Mouse (Mus musculus) erythroblast, embryonic 14.5 days (primary cell): ENCODE data around the gene Gm42421. TPM values are rescaled to one million over a fixed set of nuclear protein-coding genes. Genes with fewer than 3 reads are reported as not detected.

Experiments
- H3K27me3 ChIP-seq: 2 replicates; pipeline ENCODE4 v1.6.1; 2012; ENCODE audit warnings: inconsistent platforms; ENCODE audit not compliant: control insufficient read depth
- H3K36me3 ChIP-seq: 2 replicates; pipeline ENCODE4 v1.6.1; 2012; ENCODE audit warnings: mild to moderate bottlenecking, inconsistent platforms; ENCODE audit not compliant: control insufficient read depth
- H3K4me1 ChIP-seq: 2 replicates; pipeline ENCODE4 v1.6.1; 2012; ENCODE audit warnings: inconsistent platforms; ENCODE audit not compliant: control insufficient read depth
- H3K4me3 ChIP-seq: replicated peaks from 2 replicates; pipeline ENCODE3; 2012; ENCODE audit warnings: moderate library complexity, mild to moderate bottlenecking, inconsistent platforms
- H3K9me3 ChIP-seq: 2 replicates; pipeline ENCODE4 v1.6.1; 2012; ENCODE audit warnings: low read length, inconsistent platforms, mixed read lengths; ENCODE audit not compliant: control insufficient read depth
- GATA1 ChIP-seq: IDR thresholded peaks from 2 replicates; pipeline ENCODE4 v1.6.1; 2012; ENCODE audit warnings: low read length, inconsistent platforms, mixed read lengths
- TAL1 ChIP-seq: IDR thresholded peaks from 3 replicates; pipeline ENCODE4 v1.6.1; 2012; ENCODE audit warnings: low read length, inconsistent platforms, mixed read lengths
- polyA plus RNA-seq: library from polyadenylated mRNA; stranded (reverse); fragments of >175 nt; gene quantifications from 2 replicates; pipeline ENCODE4 v1.2.3, GENCODE M21; 2012

The Gm42421 gene
- polyA plus RNA-seq, 1 experiment: not detected

- Histone ChIP-seq H3K4me3 (no peak overlapping the region), H3K4me1 (no peaks in the 10 kb centered on the region), H3K27me3 (peaks cover 5% of the 10 kb centered on the region), H3K36me3 (no peaks in the 10 kb centered on the region), H3K9me3 (peaks cover 6% of the 10 kb centered on the region)
- TF ChIP-seq GATA1: no peak
- no peak for TF ChIP-seq TAL1
Observed at GRCm38 (mm10) chr5:143959551-143959950, 31.6 kb downstream of the Gm42421 start.

- TF ChIP-seq TAL1 (no peak), GATA1 (no peak)
- Histone ChIP-seq H3K27me3 (peaks cover 8% of the 10 kb centered on the region), H3K36me3 (no peaks in the 10 kb centered on the region), H3K4me1 (no peaks in the 10 kb centered on the region), H3K4me3 (no peak overlapping the region), H3K9me3 (peaks cover 2% of the 10 kb centered on the region; the same call in 1 of the 2 replicates)
Observed at GRCm38 (mm10) chr5:143961176-143961575, 33.2 kb downstream of the Gm42421 start.

- no peak for TF ChIP-seq TAL1
- no peak for TF ChIP-seq GATA1
Observed at GRCm38 (mm10) chr5:143965586-143966345, 37.8 kb downstream of the Gm42421 start.

GRCm38 (mm10) chr5:143966671-143967070 is 38.7 kb downstream of the Gm42421 start:
- H3K4me3 ChIP-seq: no peak overlapping the region
- H3K27me3 ChIP-seq: peaks cover 5% of the 10 kb centered on the region
- H3K9me3 ChIP-seq: no peaks in the 10 kb centered on the region
- H3K36me3 ChIP-seq: no peaks in the 10 kb centered on the region
- no peaks in the 10 kb centered on the region; the same call in 1 of the 2 replicates for H3K4me1 ChIP-seq
- TF ChIP-seq TAL1 (no peak), GATA1 (no peak)

More at GRCm38 (mm10) chr5:143965586-143966345, 37.8 kb downstream of the Gm42421 start:
- Histone ChIP-seq H3K4me1 (no peaks in the 10 kb centered on the region), H3K27me3 (peaks cover 5% of the 10 kb centered on the region), H3K9me3 (no peaks in the 10 kb centered on the region), H3K4me3 (no peak overlapping the region), H3K36me3 (no peaks in the 10 kb centered on the region)

- H3K9me3 ChIP-seq: peaks cover 3% of the 10 kb centered on the region
- H3K27me3 ChIP-seq: no peaks in the 10 kb centered on the region
- no peak overlapping the region for H3K4me3 ChIP-seq
- H3K36me3 ChIP-seq: no peaks in the 10 kb centered on the region; the same call in 1 of the 2 replicates
- H3K4me1 ChIP-seq: peaks cover 57% of the 10 kb centered on the region
- TF ChIP-seq TAL1 (no peak), GATA1 (no peak)
Observed at GRCm38 (mm10) chr5:143972628-143973027, 44.7 kb downstream of the Gm42421 start.

- peak overlapping the region; percentile 31 for H3K4me3 ChIP-seq
- no peaks in the 10 kb centered on the region; the same call in 1 of the 2 replicates for H3K36me3 ChIP-seq
- H3K9me3 ChIP-seq: peaks cover 3% of the 10 kb centered on the region
- H3K4me1 ChIP-seq: peaks cover 73% of the 10 kb centered on the region
- TF ChIP-seq GATA1 (no peak), TAL1 (no peak)
- H3K27me3 ChIP-seq: no peaks in the 10 kb centered on the region
Observed at GRCm38 (mm10) chr5:143974931-143975630, 47.1 kb downstream of the Gm42421 start.

GRCm38 (mm10) chr5:143975631-143975933 is 47.6 kb downstream of the Gm42421 start:
- Histone ChIP-seq H3K27me3 (no peaks in the 10 kb centered on the region), H3K36me3 (no peaks in the 10 kb centered on the region; the same call in 1 of the 2 replicates), H3K4me3 (no peak overlapping the region), H3K4me1 (peaks cover 76% of the 10 kb centered on the region), H3K9me3 (peaks cover 3% of the 10 kb centered on the region)
- no peak for TF ChIP-seq TAL1
- no peak for TF ChIP-seq GATA1

- Histone ChIP-seq H3K27me3 (no peaks in the 10 kb centered on the region), H3K4me1 (peaks cover 78% of the 10 kb centered on the region), H3K4me3 (peak overlapping the region; percentile 33), H3K36me3 (no peaks in the 10 kb centered on the region; the same call in 1 of the 2 replicates), H3K9me3 (peaks cover 3% of the 10 kb centered on the region)
- TF ChIP-seq TAL1 (no peak), GATA1 (no peak)
Observed at GRCm38 (mm10) chr5:143976232-143976631, 48.3 kb downstream of the Gm42421 start.

- Histone ChIP-seq H3K4me1 (peaks cover 77% of the 10 kb centered on the region), H3K27me3 (no peaks in the 10 kb centered on the region), H3K9me3 (peaks cover 3% of the 10 kb centered on the region), H3K36me3 (no peaks in the 10 kb centered on the region; the same call in 1 of the 2 replicates), H3K4me3 (peak overlapping the region; percentile 33)
- no peak for TF ChIP-seq GATA1
- peak; percentile 68 for TF ChIP-seq TAL1
Observed at GRCm38 (mm10) chr5:143976726-143977431, 48.9 kb downstream of the Gm42421 start.
